Mouse (Mus musculus) macrophage (primary cell): ENCODE data around the gene Mospd1. TPM values are rescaled to one million over a fixed set of nuclear protein-coding genes. Genes with fewer than 3 reads are reported as not detected.

Source experiments
- H3K27ac ChIP-seq: fragments of 350-480 bp; formaldehyde crosslinking; 2 replicates; pipeline ENCODE4 v1.9.0; 2021
- H3K36me3 ChIP-seq: fragments of 350-480 bp; formaldehyde crosslinking; 2 replicates; pipeline ENCODE4 v1.9.0; 2021; ENCODE audit errors: inconsistent target
- H3K4me3 ChIP-seq: fragments of 350-480 bp; formaldehyde crosslinking; 2 replicates; pipeline ENCODE4 v1.9.0; 2021; ENCODE audit errors: inconsistent target
- H3K79me2 ChIP-seq: fragments of 350-480 bp; formaldehyde crosslinking; 2 replicates; pipeline ENCODE4 v1.9.0; 2021; ENCODE audit errors: inconsistent target
- WGBS: methylation state at CpG from one replicate; pipeline ENCODE4 v1.1.7; 2026; ENCODE audit warnings: inconsistent platforms; ENCODE audit not compliant: missing documents; 5-methylcytosine and 5-hydroxymethylcytosine counted together
- polyA plus RNA-seq: library from polyadenylated mRNA; stranded (reverse); fragments of 250-400 nt; gene quantifications from 3 replicates; pipeline ENCODE4 v1.2.4, GENCODE M21; 2018; ENCODE audit warnings: inconsistent platforms
- total RNA-seq, 78 experiments: library from RNA; depleted of rRNA; stranded (reverse); fragments of 250-400 nt; gene quantifications; 1 replicate in 9 of 78; 2 replicates in 24 of 78; 3 replicates in 43 of 78; 4 replicates in 2 of 78; pipeline ENCODE4 v1.2.4; 2018; ENCODE audit warnings: inconsistent platforms in 56 of 78

Gene Mospd1
- 1 to 10 TPM in 25 of 26 experiments, under 1 TPM in 1; 0.86 to 8.3 (median 2.5) TPM for total RNA-seq (2018; cell fraction: chromatin; rRNA removed)
- 10 to 100 TPM in 23 of 26 experiments, 1 to 10 TPM in 3; 6.8 to 25.8 (median 13.5) TPM for total RNA-seq (2018; cell fraction: cytosol; rRNA removed)
- 10 to 100 TPM in 6 of 26 experiments, 1 to 10 TPM in 20; 3.4 to 20.3 (median 6.4) TPM for total RNA-seq (2018; cell fraction: nucleus; rRNA removed)
- 13.4 to 22.1 TPM (median 21.4 TPM) in 3 replicates for polyA plus RNA-seq

- Histone ChIP-seq H3K27ac (peak within 1 kb of the TSS; percentile 29), H3K36me3 (no peaks in the 10 kb centered on the region), H3K4me3 (peak within 1 kb of the TSS; percentile 70), H3K79me2 (peaks cover 35% of the 10 kb centered on the region; the same call in 1 of the 2 replicates)
- WGBS = 28% methylated on average over 9 of the region's 15 CpGs
These were observed at the start of gene Mospd1 for GRCm38 (mm10) chrX:53370366-53370740. Gene Mospd1 (minus strand): TSS chrX:53370502.

GRCm38 (mm10) chrX:53386362-53386761 lies 16.1 kb upstream of the Mospd1 start:
- WGBS = 64% methylated on average over 3 of the region's 3 CpGs
- H3K4me3 ChIP-seq = no peak overlapping the region
- H3K36me3 ChIP-seq = no peaks in the 10 kb centered on the region
- H3K79me2 ChIP-seq = no peaks in the 10 kb centered on the region
- H3K27ac ChIP-seq = no peak overlapping the region

DNA sequence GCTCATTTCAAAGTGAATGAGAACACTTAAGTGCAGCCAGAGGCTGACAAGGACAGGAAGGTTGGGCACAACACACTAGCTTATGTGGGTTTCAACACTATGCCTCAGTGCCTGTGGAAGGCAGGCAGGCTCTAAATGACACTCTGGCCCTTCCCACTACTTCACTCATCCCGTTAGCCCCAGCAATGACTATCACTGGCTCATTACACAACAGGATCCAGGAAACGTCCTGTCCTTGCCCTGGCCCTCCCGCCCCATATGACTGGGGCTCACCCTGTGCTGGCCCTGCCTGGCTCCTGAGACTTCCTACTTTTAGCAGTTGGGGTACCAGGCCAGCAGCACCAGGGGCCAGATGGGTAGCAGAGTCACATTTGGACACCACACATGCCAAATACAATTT lies 12.8 kb upstream of the Mospd1 start:
- Histone ChIP-seq H3K27ac (no peak overlapping the region), H3K79me2 (no peaks in the 10 kb centered on the region), H3K4me3 (no peak overlapping the region), H3K36me3 (no peaks in the 10 kb centered on the region)
- 33% methylated on average over 3 of the region's 3 CpGs for WGBS

DNA sequence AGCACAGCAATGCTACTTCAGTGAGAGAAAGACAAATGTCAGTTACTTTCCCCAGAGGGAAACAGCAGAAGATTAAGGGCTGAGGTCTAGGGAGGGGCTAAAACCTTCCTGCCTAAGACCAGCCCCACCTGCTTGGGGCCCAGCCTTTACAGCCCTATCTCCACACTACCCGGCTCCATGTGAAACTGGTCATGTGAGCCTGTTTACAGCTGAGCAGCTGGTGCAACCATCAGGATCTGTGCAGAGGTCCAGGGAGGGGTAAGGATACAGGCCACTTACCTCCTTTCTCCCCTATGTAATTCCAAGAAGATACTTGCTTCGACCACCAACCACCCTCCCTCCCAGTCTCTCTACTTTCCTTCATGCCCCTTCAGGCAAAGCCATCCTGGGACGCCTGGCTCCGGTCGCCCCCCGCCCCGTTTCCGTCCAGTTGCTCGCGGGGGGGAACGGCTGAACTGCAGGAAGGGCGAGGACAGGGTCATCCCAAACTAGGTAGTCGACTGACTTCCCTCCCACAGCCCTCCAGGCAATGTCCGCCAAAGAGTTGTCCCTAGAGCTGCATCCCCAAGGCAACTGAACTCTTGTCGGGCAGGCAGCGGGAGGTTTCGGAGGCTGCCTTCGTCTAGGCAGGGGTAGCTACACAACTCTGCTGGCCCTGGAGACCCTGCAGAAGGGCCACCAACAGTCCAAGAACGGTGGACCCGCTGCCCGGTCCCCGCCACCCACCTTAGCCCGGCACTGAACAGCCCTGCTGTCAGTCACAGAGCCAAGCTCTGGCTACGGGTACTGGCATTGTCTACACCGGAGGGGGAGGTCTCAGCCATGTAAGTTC lies 552 bp downstream of the Mospd1 start:
- WGBS = 19% methylated on average over 22 of the region's 25 CpGs
- peak overlapping the region; percentile 70 for H3K4me3 ChIP-seq
- H3K79me2 ChIP-seq = peaks cover 41% of the 10 kb centered on the region; the same call in 1 of the 2 replicates
- H3K36me3 ChIP-seq = no peaks in the 10 kb centered on the region
- peak overlapping the region; percentile 29 for H3K27ac ChIP-seq

GRCm38 (mm10) chrX:53364668-53365383 lies 5.5 kb downstream of the Mospd1 start:
- Histone ChIP-seq H3K36me3 (no peaks in the 10 kb centered on the region), H3K27ac (no peak overlapping the region), H3K4me3 (no peak overlapping the region), H3K79me2 (peaks cover 53% of the 10 kb centered on the region; the same call in 1 of the 2 replicates)
- 92% methylated on average over 7 of the region's 7 CpGs for WGBS

GRCm38 (mm10) chrX:53348374-53348773 lies 21.9 kb downstream of the Mospd1 start:
- 57% methylated on average over 4 of the region's 4 CpGs for WGBS
- Histone ChIP-seq H3K79me2 (no peaks in the 10 kb centered on the region), H3K36me3 (no peaks in the 10 kb centered on the region; the same call in 1 of the 2 replicates), H3K4me3 (no peak overlapping the region), H3K27ac (no peak overlapping the region)

- no peaks in the 10 kb centered on the region for H3K79me2 ChIP-seq
- H3K4me3 ChIP-seq = no peak overlapping the region
- H3K27ac ChIP-seq = no peak overlapping the region
- WGBS = 67% methylated on average over 2 of the region's 2 CpGs
- no peaks in the 10 kb centered on the region for H3K36me3 ChIP-seq
These were observed 28.8 kb downstream of the Mospd1 start for GRCm38 (mm10) chrX:53341531-53341930.

- no peaks in the 10 kb centered on the region for H3K36me3 ChIP-seq
- H3K4me3 ChIP-seq = no peak overlapping the region
- H3K79me2 ChIP-seq = no peaks in the 10 kb centered on the region
- H3K27ac ChIP-seq = no peak overlapping the region
These were observed 32.9 kb downstream of the Mospd1 start for GRCm38 (mm10) chrX:53337355-53337754.

GRCm38 (mm10) chrX:53330396-53330795 lies 39.9 kb downstream of the Mospd1 start:
- H3K79me2 ChIP-seq = no peaks in the 10 kb centered on the region
- H3K36me3 ChIP-seq = no peaks in the 10 kb centered on the region
- no peak overlapping the region for H3K27ac ChIP-seq
- H3K4me3 ChIP-seq = no peak overlapping the region
- WGBS = 90% methylated on average over 4 of the region's 4 CpGs

DNA sequence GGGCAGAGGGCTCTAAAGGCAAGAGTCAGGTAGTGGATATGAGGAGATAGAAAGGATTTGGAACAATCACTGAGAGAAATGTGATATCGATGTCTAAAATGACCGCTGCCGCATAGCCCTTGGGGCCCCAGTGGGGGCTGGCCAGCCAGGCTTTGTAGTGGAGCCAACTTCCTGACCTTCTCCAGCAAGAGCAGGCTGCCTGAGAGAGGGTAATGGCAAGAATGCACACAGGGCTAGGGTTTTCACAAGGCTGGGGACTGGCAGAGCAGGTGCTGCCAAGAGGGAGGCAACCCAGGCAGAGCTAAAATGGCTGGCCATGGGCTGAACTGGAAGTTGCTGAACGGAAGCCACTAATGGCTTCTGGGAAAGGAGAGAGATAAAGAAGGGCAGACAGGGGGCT lies 49.2 kb downstream of the Mospd1 start:
- Histone ChIP-seq H3K27ac (no peak overlapping the region), H3K4me3 (no peak overlapping the region), H3K79me2 (no peaks in the 10 kb centered on the region), H3K36me3 (no peaks in the 10 kb centered on the region)
- 74% methylated on average over 4 of the region's 4 CpGs for WGBS

DNA sequence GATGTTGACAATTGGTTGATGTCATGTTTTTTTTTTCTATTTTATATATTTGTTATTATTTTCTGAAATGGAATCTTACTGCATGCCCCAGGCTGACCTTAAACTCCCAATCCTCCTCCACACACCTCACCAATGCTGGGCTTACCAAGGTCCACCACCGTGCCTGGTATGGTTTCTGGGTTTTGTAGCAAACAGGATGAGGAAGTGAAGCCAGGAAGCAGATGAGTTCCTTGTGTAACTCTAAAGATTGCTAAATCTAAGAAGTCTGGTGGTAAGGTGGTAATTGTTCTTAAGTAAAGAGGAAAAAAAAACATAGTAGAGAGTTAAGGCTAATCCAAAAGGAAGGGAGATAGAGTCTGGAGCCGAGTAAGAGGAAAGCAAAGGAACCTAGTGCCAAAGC lies 49.7 kb downstream of the Mospd1 start:
- no peak overlapping the region for H3K4me3 ChIP-seq
- H3K79me2 ChIP-seq = no peaks in the 10 kb centered on the region
- WGBS = 22% methylated on average over 2 of the region's 2 CpGs
- H3K27ac ChIP-seq = no peak overlapping the region
- H3K36me3 ChIP-seq = no peaks in the 10 kb centered on the region

Other genes starting within 250 kb of the Mospd1 start
- gene Plac1, start 130.4 kb downstream of the Mospd1 start, polyA plus RNA-seq = not detected in 3 replicates
- gene Fam122b, start 100.7 kb downstream of the Mospd1 start, polyA plus RNA-seq = 3.9 to 7.6 TPM (median 7.3 TPM) in 3 replicates
- not detected in 3 replicates for gene Fam122c, start 97.1 kb downstream of the Mospd1 start, polyA plus RNA-seq
- gene Etd, start 64.4 kb upstream of the Mospd1 start, polyA plus RNA-seq = not detected in 3 replicates
- gene Rtl8c, start 237.5 kb upstream of the Mospd1 start, polyA plus RNA-seq = 2.3 to 3.9 TPM (median 3.6 TPM) in 3 replicates
- gene Gm14597, start 238.5 kb upstream of the Mospd1 start, polyA plus RNA-seq = not detected in 3 replicates